Mouse (Mus musculus) heart, embryonic 15.5 days (tissue): Measurements from ENCODE around the gene Cdk1. TPM values are rescaled to one million over a fixed set of nuclear protein-coding genes. Genes with fewer than 3 reads are reported as not detected.

ENCODE experiments used
- ATAC-seq: fragments of 200-750 bp; cut with Nextera tagmentation; replicated peaks from 2 replicates; pipeline ENCODE4 v1.8.0; 2017; ENCODE audit warnings: low read depth, moderate TSS enrichment; ENCODE audit not compliant: insufficient number of reproducible peaks, insufficient read depth, low FRiP score
- H3K27ac ChIP-seq: fragments of 300-500 bp; sonication (generic); 2 replicates; pipeline ENCODE4 v1.5.1; 2015; ENCODE audit warnings: mild to moderate bottlenecking, inconsistent platforms
- H3K27me3 ChIP-seq: fragments of 300-500 bp; sonication (generic); 2 replicates; pipeline ENCODE4 v1.6.1; 2015; ENCODE audit warnings: inconsistent platforms
- H3K36me3 ChIP-seq: fragments of 300-500 bp; sonication (generic); 2 replicates; pipeline ENCODE4 v1.6.1; 2015; ENCODE audit warnings: mild to moderate bottlenecking, inconsistent platforms
- H3K4me1 ChIP-seq: fragments of 300-500 bp; sonication (generic); replicated peaks from 2 replicates; pipeline ENCODE4 v1.6.1; 2015; ENCODE audit warnings: inconsistent platforms
- H3K4me2 ChIP-seq: fragments of 300-500 bp; sonication (generic); 2 replicates; pipeline ENCODE4 v1.6.1; 2015; ENCODE audit warnings: inconsistent platforms, mild to moderate bottlenecking, moderate library complexity
- H3K4me3 ChIP-seq: fragments of 300-500 bp; sonication (generic); 2 replicates; pipeline ENCODE4 v1.5.1; 2015; ENCODE audit warnings: mild to moderate bottlenecking, inconsistent platforms
- H3K9ac ChIP-seq: fragments of 300-500 bp; sonication (generic); 2 replicates; pipeline ENCODE4 v1.6.1; 2015; ENCODE audit warnings: mild to moderate bottlenecking, inconsistent platforms
- H3K9me3 ChIP-seq: fragments of 300-500 bp; sonication (generic); replicated peaks from 2 replicates; pipeline ENCODE4 v1.6.1; 2016; ENCODE audit warnings: inconsistent platforms
- WGBS: fragments of 180-500 bp; shearing (Covaris S2); methylation state at CpG from one replicate; pipeline ENCODE4 v1.1.7; 2015; ENCODE audit warnings: mixed read lengths; 5-methylcytosine and 5-hydroxymethylcytosine counted together
- polyA plus RNA-seq: library from polyadenylated mRNA; unstranded; fragments of >200 nt; fragmentation: Nextera tagmentation; extraction: Ambion mirVana; gene quantifications from 2 replicates; pipeline ENCODE4 v1.2.1, GENCODE M21; 2015

Gene Cdk1
- polyA plus RNA-seq, 1 experiment from 2014 or later: 290 TPM

DNA sequence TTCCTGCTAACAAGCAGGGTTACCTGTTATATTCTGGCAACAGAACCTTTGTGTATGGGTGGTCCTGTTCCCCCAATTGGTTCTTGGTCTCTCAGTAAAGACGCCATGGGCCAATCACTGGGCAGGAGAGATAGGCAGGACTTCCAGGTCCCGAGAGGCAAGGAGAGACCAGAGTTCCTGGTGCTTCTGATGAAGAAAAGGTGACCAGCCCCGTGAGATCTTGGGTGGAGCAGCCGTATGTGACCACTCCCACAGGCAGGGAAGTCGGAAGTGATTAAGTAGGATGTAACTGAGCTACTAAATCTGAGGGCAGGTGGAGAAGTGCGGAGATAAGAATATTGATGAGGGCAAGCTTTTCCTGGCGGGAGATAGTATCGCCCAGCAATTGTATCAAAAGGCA, 25.4 kb downstream of the Cdk1 start:
- WGBS: 60% methylated on average over 8 of the region's 8 CpGs
- H3K4me2 ChIP-seq: no peak overlapping the region

DNA sequence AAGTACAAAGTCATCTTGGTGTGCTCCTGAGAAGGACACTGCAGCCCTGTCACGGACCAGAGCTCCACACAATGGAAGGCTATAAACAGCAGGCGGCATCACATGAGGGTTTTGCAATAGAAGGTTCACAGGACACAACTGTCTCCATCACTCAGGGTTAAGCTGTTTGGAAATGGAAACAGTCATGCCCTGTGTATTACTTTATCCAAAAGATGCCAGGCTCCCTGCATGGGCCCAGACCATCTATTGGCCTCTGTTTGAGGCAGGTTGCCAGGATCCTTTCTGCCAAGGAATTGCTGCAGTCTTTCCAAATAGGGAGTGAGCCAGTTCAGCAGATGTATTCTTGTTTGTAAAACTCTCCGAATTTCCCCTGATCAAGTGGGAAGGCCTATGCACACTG, 26.3 kb downstream of the Cdk1 start:
- Histone ChIP-seq H3K4me2 (no peak overlapping the region), H3K9me3 (no peaks in the 10 kb centered on the region), H3K4me1 (no peaks in the 10 kb centered on the region; the same call in 1 of the 2 replicates), H3K36me3 (no peaks in the 10 kb centered on the region), H3K27ac (no peak overlapping the region), H3K27me3 (no peaks in the 10 kb centered on the region), H3K4me3 (no peak overlapping the region), H3K9ac (no peak overlapping the region)
- no peak for ATAC-seq
- WGBS: 74% methylated on average over 3 of the region's 3 CpGs

More for the DNA sequence above, 25.4 kb downstream of the Cdk1 start:
- Histone ChIP-seq H3K4me1 (no peaks in the 10 kb centered on the region), H3K36me3 (no peaks in the 10 kb centered on the region), H3K4me3 (no peak overlapping the region), H3K9me3 (no peaks in the 10 kb centered on the region), H3K9ac (no peak overlapping the region), H3K27me3 (no peaks in the 10 kb centered on the region), H3K27ac (no peak overlapping the region)
- ATAC-seq: no peak

DNA sequence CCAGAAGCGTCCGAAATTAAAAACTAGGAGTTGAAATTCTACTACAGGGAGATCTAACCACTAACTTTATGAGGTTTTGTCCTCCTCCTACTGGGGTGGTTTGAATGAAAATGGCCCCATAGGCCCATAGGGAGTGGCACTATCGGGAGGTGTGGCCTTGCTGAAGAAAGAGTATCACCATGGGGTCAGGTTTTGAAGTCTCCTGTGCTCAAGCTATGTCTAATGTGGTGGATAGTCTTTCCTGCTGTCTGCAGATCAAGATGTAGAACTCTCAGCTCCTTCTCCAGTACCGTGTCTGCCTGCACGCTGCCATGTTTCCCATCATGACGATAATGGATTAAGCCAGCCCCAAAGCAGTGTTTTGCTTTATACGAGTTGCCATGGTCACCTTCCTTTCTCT, 27.9 kb downstream of the Cdk1 start:
- 88% methylated on average over 7 of the region's 7 CpGs for WGBS
- ATAC-seq: no peak
- no peak overlapping the region for H3K4me3 ChIP-seq
- no peak overlapping the region for H3K27ac ChIP-seq
- H3K9me3 ChIP-seq: no peaks in the 10 kb centered on the region
- no peak overlapping the region for H3K4me2 ChIP-seq
- H3K27me3 ChIP-seq: no peaks in the 10 kb centered on the region
- no peak overlapping the region for H3K9ac ChIP-seq
- no peaks in the 10 kb centered on the region; the same call in 1 of the 2 replicates for H3K4me1 ChIP-seq
- H3K36me3 ChIP-seq: no peaks in the 10 kb centered on the region

GRCm38 (mm10) chr10:69323986-69324385, 28.8 kb downstream of the Cdk1 start:
- no peak overlapping the region for H3K4me3 ChIP-seq
- H3K27me3 ChIP-seq: no peaks in the 10 kb centered on the region
- no peaks in the 10 kb centered on the region; the same call in 1 of the 2 replicates for H3K4me1 ChIP-seq
- ATAC-seq: no peak
- 82% methylated on average over 13 of the region's 13 CpGs for WGBS
- no peak overlapping the region for H3K27ac ChIP-seq
- H3K9me3 ChIP-seq: no peaks in the 10 kb centered on the region
- no peak overlapping the region for H3K9ac ChIP-seq
- H3K36me3 ChIP-seq: no peaks in the 10 kb centered on the region
- H3K4me2 ChIP-seq: no peak overlapping the region

- H3K27me3 ChIP-seq: no peaks in the 10 kb centered on the region
- no peak overlapping the region for H3K9ac ChIP-seq
- no peak overlapping the region for H3K27ac ChIP-seq
- H3K4me2 ChIP-seq: peak overlapping the region; percentile 43
- no peaks in the 10 kb centered on the region; the same call in 1 of the 2 replicates for H3K4me1 ChIP-seq
- H3K4me3 ChIP-seq: peak overlapping the region; percentile 15; the same call in 1 of the 2 replicates
- WGBS: 40% methylated on average over 15 of the region's 15 CpGs
- H3K9me3 ChIP-seq: no peaks in the 10 kb centered on the region
- no peaks in the 10 kb centered on the region for H3K36me3 ChIP-seq
- no peak for ATAC-seq
Measured at GRCm38 (mm10) chr10:69321519-69322035, 31.2 kb downstream of the Cdk1 start.

GRCm38 (mm10) chr10:69320667-69321518, 31.8 kb downstream of the Cdk1 start:
- Histone ChIP-seq H3K9ac (no peak overlapping the region), H3K4me1 (no peaks in the 10 kb centered on the region; the same call in 1 of the 2 replicates), H3K27me3 (no peaks in the 10 kb centered on the region), H3K27ac (no peak overlapping the region), H3K9me3 (no peaks in the 10 kb centered on the region), H3K4me3 (peak overlapping the region; percentile 15; the same call in 1 of the 2 replicates), H3K36me3 (no peaks in the 10 kb centered on the region), H3K4me2 (peak overlapping the region; percentile 43)
- peak; percentile 66; the same call in 1 of the 2 replicates for ATAC-seq
- WGBS: 44% methylated on average over 21 of the region's 21 CpGs

- Histone ChIP-seq H3K4me1 (no peaks in the 10 kb centered on the region; the same call in 1 of the 2 replicates), H3K27me3 (no peaks in the 10 kb centered on the region), H3K27ac (no peak overlapping the region), H3K9me3 (no peaks in the 10 kb centered on the region), H3K36me3 (no peaks in the 10 kb centered on the region), H3K4me3 (no peak overlapping the region), H3K4me2 (no peak overlapping the region), H3K9ac (no peak overlapping the region)
- WGBS: 84% methylated on average over 11 of the region's 11 CpGs
- no peak for ATAC-seq
Measured at GRCm38 (mm10) chr10:69318514-69318913, 34.2 kb downstream of the Cdk1 start.

- H3K4me1 ChIP-seq: no peaks in the 10 kb centered on the region
- no peaks in the 10 kb centered on the region for H3K27me3 ChIP-seq
- no peaks in the 10 kb centered on the region for H3K9me3 ChIP-seq
- ATAC-seq: no peak
- WGBS: 67% methylated on average over 8 of the region's 8 CpGs
- no peaks in the 10 kb centered on the region for H3K36me3 ChIP-seq
- H3K4me2 ChIP-seq: no peak overlapping the region
- H3K4me3 ChIP-seq: no peak overlapping the region
- H3K9ac ChIP-seq: no peak overlapping the region
- H3K27ac ChIP-seq: no peak overlapping the region
Measured at GRCm38 (mm10) chr10:69313944-69314343, 38.8 kb downstream of the Cdk1 start.

GRCm38 (mm10) chr10:69311867-69312266, 40.9 kb downstream of the Cdk1 start:
- Histone ChIP-seq H3K4me3 (no peak overlapping the region), H3K9ac (no peak overlapping the region), H3K9me3 (no peaks in the 10 kb centered on the region), H3K36me3 (no peaks in the 10 kb centered on the region), H3K4me1 (no peaks in the 10 kb centered on the region), H3K27me3 (no peaks in the 10 kb centered on the region), H3K4me2 (no peak overlapping the region), H3K27ac (no peak overlapping the region)
- ATAC-seq: no peak
- 77% methylated on average over 16 of the region's 16 CpGs for WGBS

DNA sequence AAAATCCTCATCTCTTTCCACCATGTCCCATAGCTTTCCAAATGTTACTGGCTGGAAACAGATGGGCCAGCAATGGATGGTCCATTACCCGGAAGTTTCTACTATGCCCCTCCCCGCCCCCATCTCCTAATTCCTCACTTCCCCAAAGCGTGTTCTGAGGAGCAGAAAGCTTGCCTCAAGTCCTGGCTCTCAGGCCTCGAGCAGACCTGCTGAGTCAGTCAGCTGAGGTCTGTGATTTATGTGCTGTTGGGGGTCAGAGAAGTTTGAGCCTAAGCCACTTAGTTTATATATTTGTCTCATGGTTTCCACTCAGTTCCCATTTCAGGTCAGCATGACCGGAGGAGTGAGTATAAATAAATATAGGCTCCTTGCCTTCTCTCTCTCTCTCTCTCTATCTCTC, 43.6 kb downstream of the Cdk1 start:
- 56% methylated on average over 5 of the region's 5 CpGs for WGBS
- Histone ChIP-seq H3K9ac (no peak overlapping the region), H3K4me1 (peaks cover 3% of the 10 kb centered on the region; the same call in 1 of the 2 replicates), H3K27me3 (no peaks in the 10 kb centered on the region), H3K4me3 (no peak overlapping the region), H3K9me3 (no peaks in the 10 kb centered on the region), H3K36me3 (no peaks in the 10 kb centered on the region), H3K27ac (no peak overlapping the region), H3K4me2 (no peak overlapping the region)
- ATAC-seq: no peak

- no peak overlapping the region for H3K4me2 ChIP-seq
- ATAC-seq: no peak
- peaks cover 3% of the 10 kb centered on the region; the same call in 1 of the 2 replicates for H3K4me1 ChIP-seq
- WGBS: 44% methylated on average over 5 of the region's 5 CpGs
- H3K27ac ChIP-seq: no peak overlapping the region
- H3K4me3 ChIP-seq: no peak overlapping the region
- H3K9ac ChIP-seq: no peak overlapping the region
- H3K9me3 ChIP-seq: no peaks in the 10 kb centered on the region
- H3K36me3 ChIP-seq: no peaks in the 10 kb centered on the region
- H3K27me3 ChIP-seq: no peaks in the 10 kb centered on the region
Measured at GRCm38 (mm10) chr10:69307067-69307466, 45.7 kb downstream of the Cdk1 start.
